Mouse (Mus musculus) gonadal fat pad, adult 2 months (tissue): ENCODE results near the gene Mpp2. TPM values are rescaled to one million over a fixed set of nuclear protein-coding genes. Genes with fewer than 3 reads are reported as not detected.

ENCODE experiments used
- DNase-seq: peaks from one replicate; pipeline ENCODE4 v3.0.0-alpha.2; 2012; ENCODE audit warnings: low read depth
- polyA plus RNA-seq: library from polyadenylated mRNA; depleted of rRNA; stranded (reverse); fragments of >200 nt; gene quantifications from 2 replicates; pipeline ENCODE4 v1.2.3, GENCODE M21; 2012; rRNA removed

The Mpp2 gene
- polyA plus RNA-seq, 1 experiment, result 54.0 TPM

GRCm38 (mm10) chr11:102008954-102009637 lies 79.2 kb downstream of the Mpp2 start:
- DNase-seq, result no peak

DNA sequence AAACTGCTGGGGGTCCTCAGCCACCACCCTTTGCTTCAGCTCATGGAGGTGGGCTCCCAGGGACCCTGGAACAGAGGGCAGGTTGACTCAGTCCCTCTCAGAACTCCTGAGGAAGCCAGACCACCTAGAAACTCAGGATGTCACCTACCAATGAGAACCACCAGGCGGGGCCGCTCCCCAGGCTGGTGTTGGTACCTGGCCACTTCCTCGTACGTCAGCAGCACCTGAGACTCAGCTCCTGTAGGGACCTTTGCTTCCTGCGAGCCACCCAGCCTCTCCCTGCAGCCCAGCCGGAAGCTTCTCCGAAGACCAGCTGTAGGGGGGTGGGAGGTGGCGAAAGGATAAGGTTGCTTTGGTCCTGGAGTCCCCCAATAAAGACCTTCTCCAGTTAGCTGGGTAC lies 79.9 kb downstream of the Mpp2 start:
- no peak for DNase-seq

Other genes starting within 250 kb of the Mpp2 start
- 3.2 and 6.0 TPM in 2 replicates for gene Meox1, start 194.1 kb downstream of the Mpp2 start, polyA plus RNA-seq
- 10.2 and 14.3 TPM in 2 replicates for gene Sost, start 121.5 kb downstream of the Mpp2 start, polyA plus RNA-seq
- 0.18 and 0.52 TPM in 2 replicates for gene Cfap97d1, start 104.2 kb downstream of the Mpp2 start, polyA plus RNA-seq
- gene Dusp3, start 101.5 kb downstream of the Mpp2 start, polyA plus RNA-seq, result 80.5 and 135 TPM in 2 replicates
- gene Mpp3, start 60.1 kb downstream of the Mpp2 start, polyA plus RNA-seq, result 23.2 and 37.9 TPM in 2 replicates
- gene Cd300lg, start 47.0 kb downstream of the Mpp2 start, polyA plus RNA-seq, result 88.9 and 100.0 TPM in 2 replicates
- gene Ppy, start 12.8 kb upstream of the Mpp2 start, polyA plus RNA-seq, result 79.7 and 91.5 TPM in 2 replicates
- 0.73 and 0.82 TPM in 2 replicates for gene Pyy, start 19.3 kb upstream of the Mpp2 start, polyA plus RNA-seq
- gene Nags, start 57.0 kb upstream of the Mpp2 start, polyA plus RNA-seq, result 1.3 and 2.4 TPM in 2 replicates
- gene Tmem101, start 67.9 kb upstream of the Mpp2 start, polyA plus RNA-seq, result 19.6 and 21.1 TPM in 2 replicates
- gene Lsm12, start 96.8 kb upstream of the Mpp2 start, polyA plus RNA-seq, result 30.7 and 35.3 TPM in 2 replicates
- gene G6pc3, start 101.1 kb upstream of the Mpp2 start, polyA plus RNA-seq, result 130 and 136 TPM in 2 replicates
- 75.4 and 75.5 TPM in 2 replicates for gene Hdac5, start 141.7 kb upstream of the Mpp2 start, polyA plus RNA-seq
- gene BC030867, start 160.4 kb upstream of the Mpp2 start, polyA plus RNA-seq, result 1.0 and 1.1 TPM in 2 replicates
- 0.88 and 1.5 TPM in 2 replicates for gene Asb16, start 180.2 kb upstream of the Mpp2 start, polyA plus RNA-seq
- 58.8 and 66.7 TPM in 2 replicates for gene Tmub2, start 196.4 kb upstream of the Mpp2 start, polyA plus RNA-seq
- 32.9 and 33.9 TPM in 2 replicates for gene Atxn7l3, start 208.1 kb upstream of the Mpp2 start, polyA plus RNA-seq
- gene Ubtf, start 231.2 kb upstream of the Mpp2 start, polyA plus RNA-seq, result 27.5 and 36.5 TPM in 2 replicates